Mouse (Mus musculus) bone marrow, adult 2 months (tissue): ENCODE measurements around the gene Muc2.
A peak's percentile ranks its signal among the peaks of the same experiment; 100 is the strongest.

Source experiments
- CTCF ChIP-seq: fragments of 200-500 bp; IDR thresholded peaks from 2 replicates; pipeline ENCODE4 v1.5.1; 2011; ENCODE audit warnings: low read length, control low read depth; ENCODE audit not compliant: control insufficient read depth, insufficient read depth
- POLR2A ChIP-seq: fragments of 200-500 bp; IDR thresholded peaks from 2 replicates; pipeline ENCODE4 v1.6.1; 2011; ENCODE audit warnings: low read depth, mild to moderate bottlenecking, control low read depth, low read length, borderline replicate concordance; ENCODE audit not compliant: control insufficient read depth

DNA sequence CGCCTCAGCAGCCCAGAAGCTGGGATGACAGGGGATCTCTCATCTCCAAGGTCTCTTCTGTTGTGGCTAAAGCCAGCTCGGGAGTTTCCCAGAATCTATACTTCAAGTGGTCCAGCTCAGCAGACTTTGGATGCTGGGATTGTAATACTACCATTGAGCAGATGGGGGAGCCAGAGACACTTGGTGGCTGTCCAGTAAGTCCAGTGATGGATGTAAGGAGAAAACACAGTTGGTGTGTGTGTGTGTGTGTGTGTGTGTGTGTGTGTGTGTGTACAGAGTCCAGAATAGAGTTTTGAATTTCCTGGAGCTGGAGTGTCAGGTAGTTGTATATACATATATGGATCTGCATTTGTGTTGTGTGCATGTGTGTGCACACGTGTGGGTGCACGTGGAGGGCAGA lies 65.7 kb downstream of the Muc2 start:
- TF ChIP-seq CTCF (peak; percentile 57; the same call in 1 of the 2 replicates), POLR2A (no peak)
